Mouse (Mus musculus) intestine, postnatal 0 days (tissue): Measurements from ENCODE around the gene Ano10. TPM values are rescaled to one million over a fixed set of nuclear protein-coding genes. Genes with fewer than 3 reads are reported as not detected.

Source experiments
- ATAC-seq: fragments of 200-750 bp; cut with Nextera tagmentation; 2 replicates; pipeline ENCODE4 v1.8.0; 2017; ENCODE audit warnings: mild to moderate bottlenecking, moderate TSS enrichment, moderate library complexity
- H3K27ac ChIP-seq: fragments of 300-500 bp; sonication (generic); 2 replicates; pipeline ENCODE4 v1.5.1; 2014; ENCODE audit warnings: mild to moderate bottlenecking, low read depth, low read length, moderate library complexity
- H3K27me3 ChIP-seq: fragments of 300-500 bp; sonication (generic); replicated peaks from 2 replicates; pipeline ENCODE4 v1.6.1; 2014; ENCODE audit warnings: low read length, mixed read lengths; ENCODE audit not compliant: control insufficient read depth, insufficient read depth
- H3K36me3 ChIP-seq: fragments of 300-500 bp; sonication (generic); 2 replicates; pipeline ENCODE4 v1.6.1; 2014; ENCODE audit warnings: mild to moderate bottlenecking, moderate library complexity; ENCODE audit not compliant: control insufficient read depth, insufficient read depth
- H3K4me1 ChIP-seq: fragments of 300-500 bp; sonication (generic); replicated peaks from 2 replicates; pipeline ENCODE4 v1.6.1; 2014; ENCODE audit warnings: antibody characterized with exemption, low read length, mixed read lengths; ENCODE audit not compliant: control insufficient read depth, insufficient read depth
- H3K4me2 ChIP-seq: fragments of 300-500 bp; sonication (generic); replicated peaks from 2 replicates; pipeline ENCODE4 v1.6.1; 2014; ENCODE audit warnings: low read depth, mild to moderate bottlenecking, moderate library complexity
- H3K4me3 ChIP-seq: fragments of 300-500 bp; sonication (generic); 2 replicates; pipeline ENCODE4 v1.5.1; 2014; ENCODE audit warnings: low read depth, low read length
- H3K9ac ChIP-seq: fragments of 300-500 bp; sonication (generic); 2 replicates; pipeline ENCODE4 v1.6.1; 2014; ENCODE audit warnings: mild to moderate bottlenecking, low read depth, low read length
- H3K9me3 ChIP-seq: fragments of 300-500 bp; sonication (generic); 2 replicates; pipeline ENCODE4 v1.6.1; 2016; ENCODE audit warnings: mixed run types; ENCODE audit not compliant: control insufficient read depth
- CTCF ChIP-seq: sonication (generic); IDR thresholded peaks from 2 replicates; pipeline ENCODE4 v1.5.1; 2016; ENCODE audit warnings: low read depth, mild to moderate bottlenecking, control low read depth, antibody characterized with exemption, moderate library complexity
- WGBS: fragments of 180-500 bp; shearing (Covaris S2); extraction: QIAGEN DNeasy Blood & Tissue Kit; methylation state at CpG from one replicate; pipeline ENCODE4 v1.1.7; 2014; 5-methylcytosine and 5-hydroxymethylcytosine counted together
- polyA plus RNA-seq: library from polyadenylated mRNA; unstranded; fragments of >200 nt; fragmentation: Nextera tagmentation; extraction: Ambion mirVana; gene quantifications from 2 replicates; pipeline ENCODE4 v1.2.1, GENCODE M21; 2015

Ano10 gene
- polyA plus RNA-seq, 1 experiment from 2014 or later: 51.9 TPM

DNA sequence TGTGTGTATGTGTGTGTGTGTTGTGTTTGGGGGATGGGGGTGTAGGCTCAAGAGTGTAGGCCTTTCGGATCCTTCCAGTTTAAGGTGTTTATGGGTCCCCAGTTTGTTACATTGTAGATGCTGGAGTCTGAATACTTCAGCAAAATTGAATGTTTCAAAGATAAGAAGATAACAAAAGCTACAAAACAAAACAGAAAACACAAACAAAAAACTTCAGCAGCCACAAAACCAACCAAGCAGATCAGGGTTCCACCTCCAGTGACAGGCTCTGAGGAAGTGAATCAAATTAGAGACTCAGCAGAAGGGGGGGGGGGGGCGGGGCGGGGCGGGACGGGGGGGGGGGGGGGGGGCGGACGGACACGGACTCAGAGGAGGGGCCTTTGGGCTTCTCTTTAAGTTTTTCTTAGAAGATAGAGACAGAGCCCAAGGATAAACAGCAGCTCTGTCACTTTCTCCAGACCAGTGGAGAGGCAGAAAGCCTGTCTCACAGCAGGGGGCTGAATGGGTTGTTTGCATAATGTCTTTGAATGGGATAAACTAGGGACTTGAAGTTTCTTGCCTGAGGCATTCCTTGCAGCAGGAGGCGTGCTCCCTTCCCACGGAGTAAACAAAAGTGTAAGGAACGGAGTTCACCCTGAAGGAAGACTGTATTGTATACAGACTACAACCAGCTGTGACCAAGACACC is 8.9 kb downstream of the Ano10 start:
- peak overlapping the region; percentile 54 for H3K27ac ChIP-seq
- H3K4me2 ChIP-seq: peak overlapping the region; percentile 30; the same call in 1 of the 2 replicates
- H3K27me3 ChIP-seq: no peaks in the 10 kb centered on the region
- TF ChIP-seq CTCF: peak; percentile 75
- no peak overlapping the region for H3K4me3 ChIP-seq
- no peak for ATAC-seq
- H3K4me1 ChIP-seq: 0 out of 2 replicates have a peak, but pooled peaks cover 4% of the 10 kb centered on the region
- no peaks in the 10 kb centered on the region for H3K9me3 ChIP-seq
- H3K9ac ChIP-seq: no peak overlapping the region
- H3K36me3 ChIP-seq: no peaks in the 10 kb centered on the region; the same call in 1 of the 2 replicates
- WGBS: 24% methylated on average over 5 of the region's 11 CpGs

DNA sequence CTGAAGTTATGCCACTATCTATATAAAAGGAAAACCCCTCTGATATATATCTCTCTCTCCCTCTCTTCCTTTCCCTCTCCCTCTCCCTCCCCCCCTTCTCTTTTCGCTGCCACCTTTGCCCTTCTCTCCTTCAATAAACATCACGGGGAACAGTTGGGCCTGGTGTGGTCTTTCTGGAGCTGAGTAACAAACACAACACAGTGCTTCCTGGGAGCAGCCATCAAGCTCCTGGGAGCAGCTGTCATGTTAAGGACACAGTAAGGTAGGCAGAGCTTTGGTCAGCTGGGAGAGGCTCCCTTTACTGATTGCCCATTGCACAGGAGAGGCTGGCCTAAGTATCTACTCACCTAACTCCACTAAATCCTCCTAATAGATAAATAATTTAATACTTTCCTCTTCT is 9.5 kb downstream of the Ano10 start:
- no peaks in the 10 kb centered on the region; the same call in 1 of the 2 replicates for H3K36me3 ChIP-seq
- H3K4me2 ChIP-seq: no peak overlapping the region; the same call in 1 of the 2 replicates
- H3K9me3 ChIP-seq: no peaks in the 10 kb centered on the region
- WGBS: 19% methylated on average over 2 of the region's 2 CpGs
- ATAC-seq: peak; percentile 33
- H3K9ac ChIP-seq: no peak overlapping the region
- peak overlapping the region; percentile 54 for H3K27ac ChIP-seq
- no peaks in the 10 kb centered on the region for H3K27me3 ChIP-seq
- H3K4me3 ChIP-seq: no peak overlapping the region
- TF ChIP-seq CTCF: no peak
- H3K4me1 ChIP-seq: 0 out of 2 replicates have a peak, but pooled peaks cover 4% of the 10 kb centered on the region

DNA sequence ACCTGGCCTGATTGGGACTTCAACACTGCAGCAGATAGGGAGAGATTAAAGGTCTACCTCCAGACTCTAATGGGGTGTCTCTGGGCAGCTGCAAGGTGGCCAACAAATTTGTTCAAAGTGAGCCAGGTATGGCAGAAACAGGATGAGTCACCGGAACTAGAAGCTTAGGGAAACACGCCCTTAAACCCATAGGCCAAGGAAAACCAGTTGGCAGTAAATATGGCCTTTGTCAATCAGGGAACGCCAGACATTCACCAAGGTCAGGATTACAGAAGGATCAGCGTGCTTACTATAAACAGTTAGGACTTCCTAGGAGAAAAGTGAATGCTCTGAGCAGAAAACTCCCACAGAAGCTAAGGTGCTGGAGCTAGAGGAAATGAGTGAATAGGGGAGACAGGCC is 13.2 kb downstream of the Ano10 start:
- WGBS: 48% methylated on average over 4 of the region's 4 CpGs
- Histone ChIP-seq H3K4me3 (no peak overlapping the region), H3K27ac (0 out of 2 replicates have a peak overlapping the region, but pooled peaks have one; percentile 21), H3K9ac (no peak overlapping the region), H3K36me3 (peaks cover 4% of the 10 kb centered on the region; the same call in 1 of the 2 replicates), H3K9me3 (no peaks in the 10 kb centered on the region), H3K27me3 (no peaks in the 10 kb centered on the region), H3K4me1 (0 out of 2 replicates have a peak, but pooled peaks cover 4% of the 10 kb centered on the region), H3K4me2 (no peak overlapping the region)
- ATAC-seq: no peak
- TF ChIP-seq CTCF: no peak

- ATAC-seq: no peak
- H3K27me3 ChIP-seq: no peaks in the 10 kb centered on the region
- H3K4me2 ChIP-seq: no peak overlapping the region
- peaks cover 8% of the 10 kb centered on the region; the same call in 1 of the 2 replicates for H3K4me1 ChIP-seq
- no peak overlapping the region for H3K4me3 ChIP-seq
- H3K27ac ChIP-seq: no peak overlapping the region
- WGBS: 82% methylated on average over 2 of the region's 2 CpGs
- no peak overlapping the region for H3K9ac ChIP-seq
- H3K36me3 ChIP-seq: peaks cover 22% of the 10 kb centered on the region; the same call in 1 of the 2 replicates
- H3K9me3 ChIP-seq: no peaks in the 10 kb centered on the region
- no peak for TF ChIP-seq CTCF
These were observed 17.6 kb downstream of the Ano10 start for GRCm38 (mm10) chr9:122276665-122277064.

DNA sequence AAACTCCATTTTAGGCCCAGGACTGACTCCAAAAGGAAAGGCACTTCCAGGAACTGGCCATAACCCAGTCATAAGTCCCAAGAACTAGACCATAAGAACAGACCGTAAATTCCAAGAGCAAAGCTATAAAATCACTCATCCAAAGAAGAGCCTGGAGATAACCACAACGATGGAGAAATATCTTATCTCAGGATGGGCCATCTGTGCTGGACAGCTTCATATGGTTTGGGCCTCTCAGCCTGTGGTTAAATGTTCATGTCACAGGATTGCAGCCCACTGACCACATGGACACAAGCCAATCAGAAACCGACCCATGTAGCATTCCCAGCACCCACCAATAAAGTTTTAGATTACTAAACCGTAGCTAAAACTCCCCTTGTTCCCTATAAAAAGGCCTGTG is 18.1 kb downstream of the Ano10 start:
- no peak for TF ChIP-seq CTCF
- H3K9ac ChIP-seq: no peak overlapping the region
- no peak overlapping the region for H3K4me2 ChIP-seq
- no peak overlapping the region for H3K4me3 ChIP-seq
- peaks cover 22% of the 10 kb centered on the region; the same call in 1 of the 2 replicates for H3K36me3 ChIP-seq
- WGBS: 58% methylated on average over 4 of the region's 4 CpGs
- no peaks in the 10 kb centered on the region for H3K9me3 ChIP-seq
- no peak overlapping the region for H3K27ac ChIP-seq
- no peak for ATAC-seq
- peaks cover 8% of the 10 kb centered on the region; the same call in 1 of the 2 replicates for H3K4me1 ChIP-seq
- no peaks in the 10 kb centered on the region for H3K27me3 ChIP-seq

- WGBS: 45% methylated on average over 4 of the region's 4 CpGs
- H3K4me2 ChIP-seq: no peak overlapping the region
- no peak overlapping the region for H3K4me3 ChIP-seq
- H3K9me3 ChIP-seq: no peaks in the 10 kb centered on the region
- no peak for TF ChIP-seq CTCF
- no peaks in the 10 kb centered on the region for H3K27me3 ChIP-seq
- H3K36me3 ChIP-seq: peaks cover 22% of the 10 kb centered on the region; the same call in 1 of the 2 replicates
- no peak overlapping the region for H3K9ac ChIP-seq
- peaks cover 8% of the 10 kb centered on the region; the same call in 1 of the 2 replicates for H3K4me1 ChIP-seq
- peak; percentile 68 for ATAC-seq
- peak overlapping the region; percentile 8; the same call in 1 of the 2 replicates for H3K27ac ChIP-seq
These were observed 19.9 kb downstream of the Ano10 start for GRCm38 (mm10) chr9:122274346-122274745.
